Mouse (Mus musculus) forebrain, postnatal 0 days (tissue): ENCODE results near the gene Avil. TPM values are rescaled to one million over a fixed set of nuclear protein-coding genes. Genes with fewer than 3 reads are reported as not detected.

Source experiments
- ATAC-seq: fragments of 200-750 bp; cut with Nextera tagmentation; 2 replicates; pipeline ENCODE4 v1.8.0; 2017; ENCODE audit warnings: mild to moderate bottlenecking, moderate library complexity
- DNase-seq: peaks from one replicate; pipeline ENCODE4 v3.0.0-alpha.2; 2015
- H3K27ac ChIP-seq: fragments of 300-500 bp; sonication (generic); 2 replicates; pipeline ENCODE4 v1.5.1; 2014; ENCODE audit warnings: low read depth, mild to moderate bottlenecking, antibody characterized with exemption, low read length, moderate library complexity, mixed read lengths
- H3K27me3 ChIP-seq: fragments of 300-500 bp; sonication (generic); 2 replicates; pipeline ENCODE4 v1.6.1; 2014; ENCODE audit warnings: mild to moderate bottlenecking, low read length, mixed read lengths; ENCODE audit not compliant: insufficient read depth
- H3K36me3 ChIP-seq: fragments of 300-500 bp; sonication (generic); 2 replicates; pipeline ENCODE4 v1.6.1; 2014; ENCODE audit warnings: mild to moderate bottlenecking, moderate library complexity; ENCODE audit not compliant: insufficient read depth
- H3K4me1 ChIP-seq: fragments of 300-500 bp; sonication (generic); 2 replicates; pipeline ENCODE4 v1.6.1; 2014; ENCODE audit warnings: antibody characterized with exemption; ENCODE audit not compliant: insufficient read depth
- H3K4me2 ChIP-seq: fragments of 300-500 bp; sonication (generic); 2 replicates; pipeline ENCODE4 v1.6.1; 2014; ENCODE audit warnings: low read depth, mild to moderate bottlenecking, moderate library complexity
- H3K4me3 ChIP-seq: fragments of 300-500 bp; sonication (generic); 2 replicates; pipeline ENCODE4 v1.5.1; 2014; ENCODE audit warnings: low read depth, low read length, mixed read lengths
- H3K9ac ChIP-seq: fragments of 300-500 bp; sonication (generic); 2 replicates; pipeline ENCODE4 v1.6.1; 2014; ENCODE audit warnings: mild to moderate bottlenecking
- H3K9me3 ChIP-seq: fragments of 300-500 bp; sonication (generic); 2 replicates; pipeline ENCODE4 v1.6.1; 2016; ENCODE audit warnings: low read length
- CTCF ChIP-seq: sonication (generic); IDR thresholded peaks from 2 replicates; pipeline ENCODE4 v1.5.1; 2016; ENCODE audit warnings: antibody characterized with exemption, control low read depth, low read depth
- WGBS: fragments of 180-500 bp; shearing (Covaris S2); extraction: QIAGEN DNeasy Blood & Tissue Kit; methylation state at CpG from one replicate; pipeline ENCODE4 v1.1.7; 2014; 5-methylcytosine and 5-hydroxymethylcytosine counted together
- microRNA counts: library from miRNA; unstranded; fragments of <30 nt; microRNA quantifications from one replicate; lab custom pipeline; 2015
- microRNA-seq, 2 experiments: library from miRNA; unstranded; fragments of <30 nt; microRNA quantifications; one replicate each; pipeline ENCODE4; 2016
- polyA plus RNA-seq: library from polyadenylated mRNA; unstranded; fragments of >200 nt; fragmentation: Nextera tagmentation; extraction: Ambion mirVana; gene quantifications from 2 replicates; pipeline ENCODE4 v1.2.1, GENCODE M21; 2015
- total RNA-seq: library from RNA; depleted of rRNA; stranded (reverse); fragments of >200 nt; gene quantifications from 2 replicates; pipeline ENCODE4 v1.2.3, GENCODE M21; 2014; rRNA removed

Avil gene
- total and polyA plus RNA-seq, 2 experiments from 2014 or later: 0.24 to 0.67 TPM

DNA sequence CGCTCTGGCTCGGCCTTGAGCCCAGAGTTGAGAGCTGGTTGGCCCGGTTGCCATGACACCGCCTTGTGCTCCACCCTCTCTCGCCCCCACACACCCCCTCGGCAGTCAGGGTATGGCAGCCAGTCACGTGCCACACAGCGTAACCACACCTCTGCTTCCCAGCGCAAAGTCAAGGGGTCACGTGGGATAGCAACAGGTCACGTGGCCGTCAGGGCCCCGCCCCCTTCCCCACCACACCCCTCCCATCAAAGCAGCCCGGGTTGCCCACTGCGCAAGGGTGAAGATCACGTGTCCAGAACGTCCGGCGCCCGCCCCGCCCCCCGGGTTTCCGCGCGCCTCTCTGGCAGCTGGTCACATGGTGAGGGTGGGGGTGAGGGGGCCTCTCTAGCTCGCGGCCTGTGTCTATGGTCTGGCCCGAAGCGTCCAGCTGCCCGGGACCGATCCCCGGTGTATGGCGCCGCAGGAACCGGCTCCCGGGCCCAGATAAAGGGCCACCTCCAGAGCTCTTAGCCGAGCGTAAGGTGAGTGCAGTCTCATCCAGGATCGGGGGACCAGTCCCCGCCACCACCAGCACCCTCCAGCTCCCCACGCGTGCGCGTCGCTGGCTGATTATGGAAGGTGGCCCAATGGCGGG lies 62.8 kb downstream of the Avil start, which contains the start of gene Cdk4:
Cdk4 (plus strand) TSS at position 296 of the 634 bp plus-strand sequence.
- peak within 1 kb of the TSS; percentile 96 for H3K27ac ChIP-seq
- H3K36me3 ChIP-seq: peaks cover 37% of the 10 kb centered on the region
- DNase-seq: peak; percentile 99
- ATAC-seq: peak; percentile 89
- peak within 1 kb of the TSS; percentile 88 for H3K4me2 ChIP-seq
- no peaks in the 10 kb centered on the region for H3K9me3 ChIP-seq
- H3K4me1 ChIP-seq: peaks cover 15% of the 10 kb centered on the region
- 0 out of 2 replicates have a peak, but pooled peaks have one; percentile 0 for TF ChIP-seq CTCF
- H3K4me3 ChIP-seq: peak within 1 kb of the TSS; percentile 91
- 1% methylated on average over 46 of the region's 46 CpGs for WGBS
- no peaks in the 10 kb centered on the region for H3K27me3 ChIP-seq
- H3K9ac ChIP-seq: peak within 1 kb of the TSS; percentile 94

DNA sequence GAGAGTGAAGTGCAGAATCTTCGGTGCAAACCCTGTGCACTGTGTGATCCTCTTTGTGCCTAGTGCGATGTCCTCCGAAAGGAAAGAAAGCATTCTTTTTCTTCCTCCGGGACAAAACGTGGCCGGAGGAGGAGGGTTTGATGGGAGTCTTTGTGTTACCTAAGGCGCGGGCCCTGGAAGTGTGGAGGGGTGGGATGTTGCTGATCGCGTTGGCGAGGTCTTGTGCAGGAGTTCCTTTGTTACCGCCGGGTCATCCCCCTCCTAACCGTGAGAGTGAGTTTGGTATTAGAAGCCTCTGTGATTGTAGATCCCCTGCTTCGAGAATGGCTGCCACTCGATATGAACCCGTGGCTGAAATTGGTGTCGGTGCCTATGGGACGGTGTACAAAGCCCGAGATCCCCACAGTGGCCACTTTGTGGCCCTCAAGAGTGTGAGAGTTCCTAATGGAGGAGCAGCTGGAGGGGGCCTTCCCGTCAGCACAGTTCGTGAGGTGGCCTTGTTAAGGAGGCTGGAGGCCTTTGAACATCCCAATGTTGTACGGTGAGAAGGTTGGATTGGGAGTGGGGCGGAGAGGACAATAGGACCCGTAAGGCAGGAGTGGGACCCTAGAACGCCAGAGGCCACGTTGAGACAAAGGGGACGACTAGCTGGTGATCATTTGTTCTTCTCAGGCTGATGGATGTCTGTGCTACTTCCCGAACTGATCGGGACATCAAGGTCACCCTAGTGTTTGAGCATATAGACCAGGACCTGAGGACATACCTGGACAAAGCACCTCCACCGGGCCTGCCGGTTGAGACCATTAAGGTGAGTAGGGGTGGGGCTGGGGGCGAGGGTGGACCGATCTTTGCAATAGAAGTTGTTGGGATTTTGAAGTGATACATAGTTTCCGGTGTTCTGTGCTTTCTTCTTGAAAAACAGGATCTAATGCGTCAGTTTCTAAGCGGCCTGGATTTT lies 63.7 kb downstream of the Avil start:
- ATAC-seq (peak; percentile 1; the same call in 1 of the 2 replicates), DNase-seq (no peak)
- H3K36me3 ChIP-seq: peaks cover 42% of the 10 kb centered on the region
- 12% methylated on average over 37 of the region's 37 CpGs for WGBS
- H3K9me3 ChIP-seq: no peaks in the 10 kb centered on the region
- peak overlapping the region; percentile 94 for H3K9ac ChIP-seq
- no peak for TF ChIP-seq CTCF
- peak overlapping the region; percentile 96 for H3K27ac ChIP-seq
- no peaks in the 10 kb centered on the region for H3K27me3 ChIP-seq
- H3K4me2 ChIP-seq: peak overlapping the region; percentile 88
- peaks cover 21% of the 10 kb centered on the region for H3K4me1 ChIP-seq
- H3K4me3 ChIP-seq: peak overlapping the region; percentile 91

DNA sequence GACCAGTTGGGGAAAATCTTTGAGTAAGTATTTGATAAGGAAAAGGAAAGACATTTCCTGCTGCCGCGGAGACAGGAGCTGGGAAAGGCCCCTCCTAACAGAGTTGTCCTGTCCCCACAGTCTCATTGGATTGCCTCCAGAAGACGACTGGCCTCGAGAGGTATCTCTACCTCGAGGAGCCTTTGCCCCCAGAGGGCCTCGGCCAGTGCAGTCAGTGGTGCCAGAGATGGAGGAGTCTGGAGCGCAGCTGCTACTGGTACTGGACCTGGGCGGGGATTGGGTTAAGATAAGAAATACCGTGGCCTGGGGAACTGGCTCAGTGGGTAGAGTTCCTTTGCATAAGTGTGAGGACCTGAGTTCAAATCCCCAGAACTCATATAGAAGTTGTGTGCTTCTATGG lies 65.5 kb downstream of the Avil start:
- H3K4me2 ChIP-seq: no peak overlapping the region
- peaks cover 42% of the 10 kb centered on the region for H3K36me3 ChIP-seq
- no peaks in the 10 kb centered on the region for H3K9me3 ChIP-seq
- WGBS: 89% methylated on average over 9 of the region's 9 CpGs
- no peak for TF ChIP-seq CTCF
- H3K27me3 ChIP-seq: no peaks in the 10 kb centered on the region
- peaks cover 24% of the 10 kb centered on the region for H3K4me1 ChIP-seq
- no peak overlapping the region for H3K4me3 ChIP-seq
- no peak for ATAC-seq
- DNase-seq: no peak
- no peak overlapping the region for H3K9ac ChIP-seq
- no peak overlapping the region for H3K27ac ChIP-seq

DNA sequence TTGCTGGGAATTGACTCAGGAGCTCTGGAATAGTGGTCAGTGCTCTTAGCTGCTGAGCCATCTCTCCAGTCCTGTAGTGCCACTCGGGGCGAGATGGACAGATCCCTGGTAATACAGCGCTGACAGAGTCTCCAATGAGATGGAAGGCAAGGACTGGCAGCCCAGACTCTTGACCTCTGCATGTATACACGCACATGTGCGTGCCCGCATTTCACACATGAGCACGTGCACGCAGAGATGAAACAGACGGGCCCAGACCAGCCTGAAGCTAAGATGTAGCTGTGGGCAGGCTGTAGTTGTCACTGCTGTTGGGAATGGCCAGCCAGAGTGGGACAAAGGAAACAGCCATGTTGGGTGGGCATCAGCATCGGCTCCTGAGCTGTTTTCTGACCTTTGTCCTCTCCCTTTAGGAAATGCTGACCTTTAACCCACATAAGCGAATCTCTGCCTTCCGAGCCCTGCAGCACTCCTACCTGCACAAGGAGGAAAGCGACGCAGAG lies 66.1 kb downstream of the Avil start:
- H3K9me3 ChIP-seq: no peaks in the 10 kb centered on the region
- no peak for TF ChIP-seq CTCF
- no peak overlapping the region for H3K27ac ChIP-seq
- 88% methylated on average over 14 of the region's 14 CpGs for WGBS
- peaks cover 27% of the 10 kb centered on the region for H3K4me1 ChIP-seq
- H3K4me3 ChIP-seq: no peak overlapping the region
- no peak for DNase-seq
- no peak for ATAC-seq
- H3K4me2 ChIP-seq: no peak overlapping the region
- H3K27me3 ChIP-seq: no peaks in the 10 kb centered on the region
- peaks cover 42% of the 10 kb centered on the region for H3K36me3 ChIP-seq
- no peak overlapping the region for H3K9ac ChIP-seq

DNA sequence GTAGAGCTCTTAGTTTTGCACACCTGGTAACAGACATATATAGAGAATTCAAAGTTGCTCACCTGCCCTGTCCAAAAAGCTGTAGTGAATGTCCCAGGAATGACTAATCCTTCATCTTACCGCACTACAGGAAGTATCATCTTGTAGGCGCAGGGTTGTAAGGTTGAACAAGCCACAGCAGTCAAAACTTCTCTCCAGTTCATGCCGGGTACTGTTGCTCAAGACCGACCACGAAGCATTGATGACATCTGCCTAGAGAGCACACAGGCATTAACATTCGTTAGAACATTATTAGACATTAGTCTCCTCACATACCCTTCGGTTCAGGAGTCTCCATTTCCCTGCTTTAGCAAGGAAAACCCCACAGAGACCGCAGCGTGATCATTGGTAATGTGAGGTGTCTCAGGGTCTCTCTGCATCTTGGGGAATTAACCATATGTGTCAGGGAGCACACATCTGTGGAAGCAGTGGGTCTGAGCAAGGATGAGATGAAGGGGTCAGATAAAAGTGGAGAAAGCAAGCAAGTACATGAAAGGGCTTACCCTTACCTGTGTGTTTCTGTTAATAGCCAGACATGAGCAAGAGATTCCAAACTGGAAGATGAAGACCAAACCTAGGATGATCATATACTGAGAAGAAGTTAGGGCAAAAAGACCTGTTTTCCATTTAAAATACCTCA lies 68.0 kb downstream of the Avil start:
- DNase-seq (no peak), ATAC-seq (no peak)
- TF ChIP-seq CTCF: no peak
- Histone ChIP-seq H3K4me2 (peak overlapping the region; percentile 93), H3K4me3 (no peak overlapping the region), H3K9me3 (no peaks in the 10 kb centered on the region), H3K27me3 (no peaks in the 10 kb centered on the region), H3K9ac (peak overlapping the region; percentile 54; the same call in 1 of the 2 replicates), H3K4me1 (peaks cover 21% of the 10 kb centered on the region), H3K36me3 (peaks cover 42% of the 10 kb centered on the region), H3K27ac (no peak overlapping the region)
- 76% methylated on average over 9 of the region's 9 CpGs for WGBS

DNA sequence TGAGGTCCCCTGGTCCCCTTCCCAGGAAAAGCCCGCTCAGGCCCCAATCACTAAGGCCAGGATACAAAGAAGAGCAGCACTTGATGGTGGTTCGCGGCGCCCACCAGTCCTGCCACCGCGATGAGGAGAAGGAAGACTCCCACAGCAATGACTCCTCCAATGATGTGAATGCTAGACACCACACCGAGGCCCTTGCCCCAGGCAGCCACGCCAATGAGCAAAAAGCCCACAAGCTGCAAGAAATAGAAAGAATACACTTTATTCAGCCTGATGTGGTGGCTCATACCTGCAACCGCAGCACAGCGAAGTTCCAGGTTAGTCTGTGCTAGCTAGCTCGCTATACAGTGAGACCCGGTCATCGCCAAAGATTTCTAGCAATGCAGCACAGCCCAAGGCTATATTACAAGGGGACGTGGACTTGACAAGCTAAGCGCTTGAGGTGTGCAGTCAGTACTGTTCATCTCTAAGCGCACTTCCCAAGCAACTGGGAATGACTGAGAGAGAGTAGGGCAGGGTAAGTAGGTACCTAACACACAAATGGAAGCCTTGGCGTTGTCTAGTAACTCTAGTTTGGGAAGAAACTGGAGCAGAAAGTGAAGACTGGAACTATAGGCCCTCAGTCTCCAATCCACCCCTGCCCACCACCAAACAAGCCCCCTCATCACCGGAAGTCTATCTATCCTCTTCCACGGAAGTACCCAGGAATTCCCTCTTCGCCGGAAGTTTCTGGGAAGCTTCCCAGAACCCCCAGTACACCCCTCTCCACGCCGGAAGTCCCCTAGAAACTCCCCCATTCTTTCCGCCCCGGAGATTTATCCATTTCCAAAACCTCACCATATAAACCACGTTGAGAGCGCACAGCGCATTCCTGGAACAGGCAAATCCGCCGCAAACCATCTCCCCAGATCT lies 69.0 kb downstream of the Avil start:
- H3K27me3 ChIP-seq: no peaks in the 10 kb centered on the region
- H3K27ac ChIP-seq: peak overlapping the region; percentile 84
- no peak for DNase-seq
- peak; percentile 87 for ATAC-seq
- peaks cover 19% of the 10 kb centered on the region for H3K4me1 ChIP-seq
- peak overlapping the region; percentile 93 for H3K4me2 ChIP-seq
- peak overlapping the region; percentile 54 for H3K9ac ChIP-seq
- 5% methylated on average over 30 of the region's 30 CpGs for WGBS
- no peak for TF ChIP-seq CTCF
- H3K36me3 ChIP-seq: peaks cover 42% of the 10 kb centered on the region
- no peaks in the 10 kb centered on the region for H3K9me3 ChIP-seq
- H3K4me3 ChIP-seq: peak overlapping the region; percentile 50

MicroRNAs encoded within 50 kb of the gene (microRNA counts, 519-probe panel; counts per million panel counts)
- microRNA mmu-miR-26a (lab: Ali Mortazavi, UCI) (3,472 counts per million, percentile 33 among the panel's probes with 10 or more counts), microRNA mmu-miR-546 (lab: Ali Mortazavi, UCI) (not detected)

Small RNA genes lying within 50 kb of the gene (microRNA-seq; reads per million reads assigned to microRNA genes)
- gene Mir26a-2 (44.4 to 60.2 reads per million in 2 experiments), gene Mir546 (0 to 0.12 reads per million in 2 experiments)

Other genes starting within 250 kb of the Avil start
- 11.8 and 13.7 TPM in 2 replicates for gene Atp23, start 99.4 kb upstream of the Avil start, total RNA-seq
- 14.6 and 16.7 TPM in 2 replicates for gene Atp23, start 99.4 kb upstream of the Avil start, polyA plus RNA-seq
- gene Ctdsp2, start 22.0 kb upstream of the Avil start, total RNA-seq: 45.9 and 56.0 TPM in 2 replicates
- gene Ctdsp2, start 22.0 kb upstream of the Avil start, polyA plus RNA-seq: 12.8 and 14.4 TPM in 2 replicates
- 39.2 and 55.6 TPM in 2 replicates for gene Tsfm, start 30.1 kb downstream of the Avil start, total RNA-seq
- 45.8 and 52.1 TPM in 2 replicates for gene Tsfm, start 30.1 kb downstream of the Avil start, polyA plus RNA-seq
- gene Mettl1, start 40.7 kb downstream of the Avil start, total RNA-seq: 9.2 and 10.9 TPM in 2 replicates
- 16.1 and 21.0 TPM in 2 replicates for gene Mettl1, start 40.7 kb downstream of the Avil start, polyA plus RNA-seq
- 0.14 TPM in 1 of 2 replicates, not detected in the other for gene Eef1akmt3, start 40.8 kb downstream of the Avil start, total RNA-seq
- 0.08 and 0.15 TPM in 2 replicates for gene Eef1akmt3, start 40.8 kb downstream of the Avil start, polyA plus RNA-seq
- gene Cyp27b1, start 47.5 kb downstream of the Avil start, total RNA-seq: 0.08 and 0.33 TPM in 2 replicates
- 0.11 TPM in 2 replicates for gene Cyp27b1, start 47.5 kb downstream of the Avil start, polyA plus RNA-seq
- gene March9, start 59.5 kb downstream of the Avil start, total RNA-seq: 70.7 and 75.8 TPM in 2 replicates
- gene March9, start 59.5 kb downstream of the Avil start, polyA plus RNA-seq: 7.9 and 8.1 TPM in 2 replicates
- 432 and 445 TPM in 2 replicates for gene Cdk4, start 62.8 kb downstream of the Avil start, total RNA-seq
- 656 and 790 TPM in 2 replicates for gene Cdk4, start 62.8 kb downstream of the Avil start, polyA plus RNA-seq
- 105 and 201 TPM in 2 replicates for gene Tspan31, start 69.6 kb downstream of the Avil start, total RNA-seq
- 83.9 and 98.1 TPM in 2 replicates for gene Tspan31, start 69.6 kb downstream of the Avil start, polyA plus RNA-seq
- gene Agap2, start 74.6 kb downstream of the Avil start, total RNA-seq: 220 and 258 TPM in 2 replicates
- gene Agap2, start 74.6 kb downstream of the Avil start, polyA plus RNA-seq: 3.5 and 4.6 TPM in 2 replicates
- 118 and 119 TPM in 2 replicates for gene Os9, start 120.4 kb downstream of the Avil start, total RNA-seq
- gene Os9, start 120.4 kb downstream of the Avil start, polyA plus RNA-seq: 122 TPM in 2 replicates
- gene B4galnt1, start 164.5 kb downstream of the Avil start, total RNA-seq: 87.9 and 94.4 TPM in 2 replicates
- gene B4galnt1, start 164.5 kb downstream of the Avil start, polyA plus RNA-seq: 87.3 and 87.8 TPM in 2 replicates
- gene Slc26a10, start 179.9 kb downstream of the Avil start, total RNA-seq: 0.10 TPM in 1 of 2 replicates, not detected in the other
- 0.80 and 1.1 TPM in 2 replicates for gene Slc26a10, start 179.9 kb downstream of the Avil start, polyA plus RNA-seq
- gene Arhgef25, start 189.4 kb downstream of the Avil start, total RNA-seq: 45.4 and 61.3 TPM in 2 replicates
- gene Arhgef25, start 189.4 kb downstream of the Avil start, polyA plus RNA-seq: 14.8 and 16.9 TPM in 2 replicates
- 198 and 245 TPM in 2 replicates for gene Dtx3, start 195.0 kb downstream of the Avil start, total RNA-seq
- 175 and 178 TPM in 2 replicates for gene Dtx3, start 195.0 kb downstream of the Avil start, polyA plus RNA-seq
- 21.5 and 23.3 TPM in 2 replicates for gene Pip4k2c, start 210.9 kb downstream of the Avil start, total RNA-seq
- gene Pip4k2c, start 210.9 kb downstream of the Avil start, polyA plus RNA-seq: 17.8 and 20.1 TPM in 2 replicates